Mouse (Mus musculus) heart, adult 8-10 months (tissue): ENCODE data around the gene Poc1a. TPM values are rescaled to one million over a fixed set of nuclear protein-coding genes. Genes with fewer than 3 reads are reported as not detected.

ENCODE experiments used
- DNase-seq: peaks from one replicate; pipeline ENCODE4 v3.0.0; 2022; ENCODE audit warnings: low spot score
- total RNA-seq, 4 experiments: library from RNA; stranded (reverse); gene quantifications; 2 replicates each; pipeline ENCODE4 v1.2.4; 2022

Poc1a gene
- total RNA-seq, 4 experiments from 2014 or later, result 3.2 to 4.9 (median 4.7) TPM

DNA sequence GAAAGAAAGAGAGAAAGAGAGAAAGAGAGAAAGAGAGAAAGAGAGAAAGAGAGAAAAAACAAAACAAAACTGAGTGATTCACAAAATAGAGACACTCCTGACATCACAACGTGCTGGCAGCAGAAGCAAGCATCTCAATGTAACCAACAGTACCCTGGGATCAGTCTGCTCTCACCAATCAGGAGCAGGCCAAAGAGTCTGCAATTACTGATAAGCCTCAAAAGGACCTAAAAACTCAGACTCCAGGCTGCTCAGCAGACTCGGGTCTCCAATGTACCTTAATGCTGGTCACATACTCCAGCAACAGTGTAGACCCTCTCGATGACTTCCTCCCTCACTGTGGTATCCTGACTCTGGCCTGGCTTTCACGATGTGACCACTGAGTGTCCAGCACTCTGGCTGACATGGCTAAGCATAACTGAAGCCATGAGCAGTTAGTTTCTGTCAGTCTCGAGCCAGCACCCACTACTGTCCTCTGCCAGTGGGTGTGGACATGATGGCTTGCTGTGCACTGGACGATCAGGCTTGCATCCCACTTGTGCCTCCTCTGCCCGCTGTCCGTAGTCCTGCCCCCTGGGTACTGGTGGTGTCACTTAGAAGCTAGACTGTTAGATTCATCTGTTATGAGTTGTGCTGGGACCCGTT lies 117.9 kb downstream of the Poc1a start:
- DNase-seq, result no peak

DNA sequence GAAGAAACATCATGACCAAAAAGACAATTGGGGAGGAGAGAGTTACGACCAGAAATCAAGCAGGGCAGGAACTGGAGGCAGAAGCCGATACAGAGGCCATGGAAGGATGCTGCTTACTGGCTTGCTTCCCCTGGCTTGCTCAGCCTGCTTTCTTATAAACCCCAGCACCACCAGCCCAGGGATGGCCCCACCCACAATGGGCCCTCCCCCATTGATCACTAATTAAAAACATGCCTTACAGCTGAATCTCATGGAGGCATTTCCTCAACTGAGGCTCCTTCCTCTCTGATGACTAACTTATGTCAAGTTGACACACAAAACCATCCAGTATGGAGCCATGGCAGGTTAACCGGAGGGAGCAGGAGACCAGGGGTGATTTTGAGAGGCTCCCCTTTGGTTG lies 118.9 kb downstream of the Poc1a start:
- DNase-seq, result no peak

Other genes starting within 250 kb of the Poc1a start
- gene Col6a4, start 184.3 kb upstream of the Poc1a start, total RNA-seq, result not detected
- gene Glyctk, start 122.9 kb upstream of the Poc1a start, total RNA-seq, result 1 to 10 TPM; 1.5 to 2.6 (median 1.9) TPM
- 10 to 100 TPM; 29.6 to 38.5 (median 34.0) TPM for gene Wdr82, start 110.1 kb upstream of the Poc1a start, total RNA-seq
- 10 to 100 TPM in 3 of 4 experiments, 1 to 10 TPM in 1; 9.4 to 12.8 (median 12.3) TPM for gene Ppm1m, start 81.3 kb upstream of the Poc1a start, total RNA-seq
- 100 to 1,000 TPM; 188 to 245 (median 236) TPM for gene Twf2, start 78.0 kb upstream of the Poc1a start, total RNA-seq
- gene Tlr9, start 58.5 kb upstream of the Poc1a start, total RNA-seq, result under 1 TPM; 0.33 to 0.57 (median 0.42) TPM
- gene Alas1, start 32.4 kb upstream of the Poc1a start, total RNA-seq, result 100 to 1,000 TPM; 335 to 477 (median 407) TPM
- gene Dusp7, start 87.6 kb downstream of the Poc1a start, total RNA-seq, result 10 to 100 TPM; 53.4 to 67.0 (median 62.7) TPM
- 100 to 1,000 TPM; 256 to 304 (median 274) TPM for gene Rpl29, start 148.4 kb downstream of the Poc1a start, total RNA-seq
- gene Acy1, start 157.3 kb downstream of the Poc1a start, total RNA-seq, result 10 to 100 TPM; 23.1 to 28.9 (median 25.7) TPM
- gene Abhd14b, start 166.4 kb downstream of the Poc1a start, total RNA-seq, result 10 to 100 TPM in 2 of 4 experiments, 1 to 10 TPM in 2; 6.0 to 11.8 (median 9.6) TPM
- gene Abhd14a, start 166.6 kb downstream of the Poc1a start, total RNA-seq, result 10 to 100 TPM; 17.5 to 20.6 (median 19.5) TPM
- gene Pcbp4, start 172.2 kb downstream of the Poc1a start, total RNA-seq, result 10 to 100 TPM; 72.2 to 76.0 (median 74.5) TPM
- gene Gpr62, start 184.9 kb downstream of the Poc1a start, total RNA-seq, result under 1 TPM in 1 of 4 experiments, not detected in 3; 0.19 TPM
- gene Rrp9, start 194.9 kb downstream of the Poc1a start, total RNA-seq, result 10 to 100 TPM; 22.5 to 28.3 (median 24.1) TPM
- 10 to 100 TPM; 32.5 to 56.0 (median 41.7) TPM for gene Parp3, start 195.9 kb downstream of the Poc1a start, total RNA-seq
- not detected for gene Iqcf1, start 218.9 kb downstream of the Poc1a start, total RNA-seq
- not detected for gene Iqcf5, start 233.5 kb downstream of the Poc1a start, total RNA-seq